Mouse (Mus musculus) embryo, embryonic 10.5 days (tissue): ENCODE measurements around the gene Frmd4a.

Experiments used
- DNase-seq: peaks from one replicate; pipeline ENCODE4 v3.0.0-alpha.2; 2015; ENCODE audit warnings: low spot score

Gene Frmd4a

GRCm38 (mm10) chr2:4338290-4338689 is 320.8 kb downstream of the Frmd4a start:
- peak; percentile 51 for DNase-seq

GRCm38 (mm10) chr2:4339128-4339527 is 321.6 kb downstream of the Frmd4a start:
- DNase-seq, result no peak

- no peak for DNase-seq
Measured at GRCm38 (mm10) chr2:4339530-4340218, 322.2 kb downstream of the Frmd4a start.

- no peak for DNase-seq
Measured at GRCm38 (mm10) chr2:4340378-4340777, 322.9 kb downstream of the Frmd4a start.

- no peak for DNase-seq
Measured at GRCm38 (mm10) chr2:4341141-4341540, 323.6 kb downstream of the Frmd4a start.

- DNase-seq, result no peak
Measured at GRCm38 (mm10) chr2:4342005-4342404, 324.5 kb downstream of the Frmd4a start.

GRCm38 (mm10) chr2:4344411-4344810 is 326.9 kb downstream of the Frmd4a start:
- DNase-seq, result no peak

- no peak for DNase-seq
Measured at GRCm38 (mm10) chr2:4346232-4346631, 328.7 kb downstream of the Frmd4a start.

- DNase-seq, result no peak
Measured at GRCm38 (mm10) chr2:4346953-4347352, 329.4 kb downstream of the Frmd4a start.

GRCm38 (mm10) chr2:4347782-4348181 is 330.3 kb downstream of the Frmd4a start:
- no peak for DNase-seq

GRCm38 (mm10) chr2:4348509-4348908 is 331.0 kb downstream of the Frmd4a start:
- DNase-seq, result peak; percentile 46

- DNase-seq, result no peak
Measured at GRCm38 (mm10) chr2:4356812-4357384, 339.4 kb downstream of the Frmd4a start.

GRCm38 (mm10) chr2:4361981-4362834 is 344.7 kb downstream of the Frmd4a start:
- peak; percentile 36 for DNase-seq

- no peak for DNase-seq
Measured at GRCm38 (mm10) chr2:4364908-4365307, 347.4 kb downstream of the Frmd4a start.

- no peak for DNase-seq
Measured at GRCm38 (mm10) chr2:4368544-4368943, 351.0 kb downstream of the Frmd4a start.

- no peak for DNase-seq
Measured at GRCm38 (mm10) chr2:4370499-4370898, 353.0 kb downstream of the Frmd4a start.

GRCm38 (mm10) chr2:4371341-4371740 is 353.8 kb downstream of the Frmd4a start:
- DNase-seq, result no peak

GRCm38 (mm10) chr2:4378844-4379243 is 361.3 kb downstream of the Frmd4a start:
- no peak for DNase-seq

- DNase-seq, result no peak
Measured at GRCm38 (mm10) chr2:4380435-4380834, 362.9 kb downstream of the Frmd4a start.

GRCm38 (mm10) chr2:4380926-4381325 is 363.4 kb downstream of the Frmd4a start:
- no peak for DNase-seq

GRCm38 (mm10) chr2:4386468-4386867 is 369.0 kb downstream of the Frmd4a start:
- no peak for DNase-seq

- DNase-seq, result no peak
Measured at GRCm38 (mm10) chr2:4389330-4389729, 371.8 kb downstream of the Frmd4a start.

GRCm38 (mm10) chr2:4391091-4391490 is 373.6 kb downstream of the Frmd4a start:
- DNase-seq, result no peak
